Mouse (Mus musculus) MEL (cell line): ENCODE results near the gene Serf1.

Experiments used
- CTCF ChIP-seq, 3 experiments: IDR thresholded peaks in 2 of 3; conservative IDR thresholded peaks in 1 of 3; 2 replicates each; pipeline ENCODE4 v1.5.1; 2011 to 2012; ENCODE audit warnings: low read length in 3 of 3, low read depth in 2 of 3, mild to moderate bottlenecking in 2 of 3, improper control_type of control experiment in 1 of 3, inconsistent platforms in 1 of 3, mixed read lengths in 1 of 3, moderate library complexity in 1 of 3; ENCODE audit not compliant: control insufficient read depth in 1 of 3, insufficient read depth in 1 of 3, poor library complexity in 1 of 3, severe bottlenecking in 1 of 3
- KAT2A ChIP-seq: conservative IDR thresholded peaks from 2 replicates; pipeline ENCODE4 v1.6.1; 2012; ENCODE audit warnings: low read depth, low read length, improper control_type of control experiment, inconsistent platforms
- MYB ChIP-seq: IDR thresholded peaks from 2 replicates; pipeline ENCODE4 v1.6.1; 2011; ENCODE audit warnings: mild to moderate bottlenecking, low read depth, low read length, improper control_type of control experiment
- POLR2A ChIP-seq, 2 experiments: IDR thresholded peaks; 2 replicates each; pipeline ENCODE4 v1.6.1; 2011 to 2012; ENCODE audit warnings: low read length in 2 of 2, mild to moderate bottlenecking in 2 of 2, control low read depth in 1 of 2, improper control_type of control experiment in 1 of 2, low read depth in 1 of 2, moderate library complexity in 1 of 2; ENCODE audit not compliant: control insufficient read depth in 1 of 2, insufficient read depth in 1 of 2, poor library complexity in 1 of 2

GRCm38 (mm10) chr13:100071473-100071872, 36.3 kb upstream of the Serf1 start:
- no peak for TF ChIP-seq KAT2A
- no peak for TF ChIP-seq MYB
- no peak for TF ChIP-seq POLR2A (IDR thresholded peaks at IDR 0.05; ENCODE audit: control insufficient read depth in 1 of 2, insufficient read depth in 1 of 2, low read depth in 1 of 2, low read length in 2 of 2, poor library complexity in 1 of 2)
- TF ChIP-seq CTCF (IDR thresholded peaks at IDR 0.05 in 2 of 3, conservative IDR thresholded peaks at IDR 0.05 in 1 of 3; ENCODE audit: control insufficient read depth in 1 of 3, insufficient read depth in 1 of 3, low read depth in 2 of 3, low read length in 3 of 3, poor library complexity in 1 of 3, severe bottlenecking in 1 of 3) = no peak
